Mouse (Mus musculus) left cerebral cortex, adult 2 months (tissue): ENCODE measurements around the gene Arhgap31. TPM values are rescaled to one million over a fixed set of nuclear protein-coding genes. Genes with fewer than 3 reads are reported as not detected.

Experiments
- DNase-seq, 2 experiments: peaks; one replicate each; pipeline ENCODE4 v3.0.0; 2021 to 2022; ENCODE audit warnings: low spot score in 2 of 2, mixed read lengths in 1 of 2; ENCODE audit errors: extremely low spot score in 1 of 2
- H3K27ac ChIP-seq: fragments of 200-600 bp; 2 replicates; pipeline ENCODE4 v1.8.1; 2022
- H3K4me3 ChIP-seq: fragments of 200-600 bp; 2 replicates; pipeline ENCODE4 v1.8.1; 2022
- CTCF ChIP-seq: fragments of 200-600 bp; IDR thresholded peaks from 2 replicates; pipeline ENCODE4 v1.8.1; 2022; ENCODE audit warnings: antibody characterized with exemption, mild to moderate bottlenecking, moderate library complexity
- intact Hi-C: fragments of 180-260 bp; cut with DNase I; formaldehyde crosslinking; loops from one replicate; pipeline ENCODE4 v1.15.1; 2025
- total RNA-seq, 2 experiments: library from RNA; stranded (reverse); gene quantifications; 2 replicates each; pipeline ENCODE4 v1.2.3; 2021

The Arhgap31 gene
- total RNA-seq, 2 experiments from 2014 or later, result 19.1 to 20.6 TPM

GRCm38 (mm10) chr16:38632147-38632546 is 80.9 kb downstream of the Arhgap31 start:
- peak; percentile 78 for TF ChIP-seq CTCF
- DNase-seq, result peak; percentile 34 to 54
- intact Hi-C loops, result loop anchor here (5.0 kb wide), 1 partner anchor 180 kb away; no protein-coding TSS in a partner anchor
- no peak overlapping the region for H3K4me3 ChIP-seq
- H3K27ac ChIP-seq, result no peak overlapping the region

- DNase-seq, result no peak
- H3K4me3 ChIP-seq, result no peak overlapping the region
- intact Hi-C loops, result loop anchor here (10.0 kb wide), 2 partner anchors 99 to 429 kb away; no protein-coding TSS in a partner anchor
- H3K27ac ChIP-seq, result no peak overlapping the region
- TF ChIP-seq CTCF, result no peak
These were observed 87.2 kb downstream of the Arhgap31 start for GRCm38 (mm10) chr16:38625811-38626369.

- Histone ChIP-seq H3K4me3 (no peak overlapping the region), H3K27ac (no peak overlapping the region)
- no peak for DNase-seq
- intact Hi-C loops, result loop anchor here (10.0 kb wide), 2 partner anchors 99 to 429 kb away; no protein-coding TSS in a partner anchor
- no peak for TF ChIP-seq CTCF
These were observed 87.7 kb downstream of the Arhgap31 start for GRCm38 (mm10) chr16:38625411-38625810.

- Histone ChIP-seq H3K4me3 (no peak overlapping the region), H3K27ac (no peak overlapping the region)
- intact Hi-C loops, result loop anchor here (10.0 kb wide), 2 partner anchors 100 to 430 kb away; no protein-coding TSS in a partner anchor
- DNase-seq, result no peak
- no peak for TF ChIP-seq CTCF
These were observed 88.8 kb downstream of the Arhgap31 start for GRCm38 (mm10) chr16:38624303-38624702.

GRCm38 (mm10) chr16:38622283-38622682 is 90.8 kb downstream of the Arhgap31 start:
- TF ChIP-seq CTCF, result peak; percentile 54
- intact Hi-C loops, result loop anchor here (10.0 kb wide), 2 partner anchors 103 to 433 kb away; no protein-coding TSS in a partner anchor
- no peak overlapping the region for H3K27ac ChIP-seq
- no peak overlapping the region for H3K4me3 ChIP-seq
- DNase-seq, result no peak

- TF ChIP-seq CTCF, result no peak
- intact Hi-C loops, result loop anchor here (10.0 kb wide), 2 partner anchors 104 to 434 kb away; no protein-coding TSS in a partner anchor
- DNase-seq, result no peak
- H3K27ac ChIP-seq, result no peak overlapping the region
- H3K4me3 ChIP-seq, result no peak overlapping the region
These were observed 92.2 kb downstream of the Arhgap31 start for GRCm38 (mm10) chr16:38620696-38621450.

- DNase-seq, result peak; percentile 77 to 83
- peak; percentile 90 for TF ChIP-seq CTCF
- Histone ChIP-seq H3K27ac (no peak overlapping the region), H3K4me3 (no peak overlapping the region)
- intact Hi-C loops, result no loop called here
These were observed 94.0 kb downstream of the Arhgap31 start for GRCm38 (mm10) chr16:38619054-38619453.

GRCm38 (mm10) chr16:38617977-38618376 is 95.1 kb downstream of the Arhgap31 start:
- intact Hi-C loops, result no loop called here
- DNase-seq, result no peak
- H3K4me3 ChIP-seq, result no peak overlapping the region
- H3K27ac ChIP-seq, result no peak overlapping the region
- TF ChIP-seq CTCF, result no peak

- TF ChIP-seq CTCF, result no peak
- DNase-seq, result no peak
- intact Hi-C loops, result no loop called here
These were observed 99.4 kb downstream of the Arhgap31 start for GRCm38 (mm10) chr16:38613646-38614045.

GRCm38 (mm10) chr16:38612646-38613045 is 100.4 kb downstream of the Arhgap31 start:
- no peak for DNase-seq
- no peak overlapping the region for H3K27ac ChIP-seq
- intact Hi-C loops, result no loop called here
- H3K4me3 ChIP-seq, result no peak overlapping the region
- TF ChIP-seq CTCF, result no peak

More at GRCm38 (mm10) chr16:38613646-38614045, 99.4 kb downstream of the Arhgap31 start:
- Histone ChIP-seq H3K27ac (no peak overlapping the region), H3K4me3 (no peak overlapping the region)

GRCm38 (mm10) chr16:38609092-38609491 is 104.0 kb downstream of the Arhgap31 start:
- no peak overlapping the region for H3K27ac ChIP-seq
- no peak for DNase-seq
- intact Hi-C loops, result no loop called here
- TF ChIP-seq CTCF, result no peak
- no peak overlapping the region for H3K4me3 ChIP-seq

- H3K4me3 ChIP-seq, result no peak overlapping the region
- intact Hi-C loops, result no loop called here
- no peak overlapping the region for H3K27ac ChIP-seq
- TF ChIP-seq CTCF, result no peak
- no peak for DNase-seq
These were observed 104.4 kb downstream of the Arhgap31 start for GRCm38 (mm10) chr16:38608687-38609086.
